Mouse (Mus musculus): ENCODE measurements at regions not wholly inside any gene's neighbourhood (a gene's known extent, or its start where the extent isn't known, plus 50 kb on each side); places are given as distances from the start of the nearest gene placed in this dataset.
A peak's percentile ranks its signal among the peaks of the same experiment; 100 is the strongest.

DNA sequence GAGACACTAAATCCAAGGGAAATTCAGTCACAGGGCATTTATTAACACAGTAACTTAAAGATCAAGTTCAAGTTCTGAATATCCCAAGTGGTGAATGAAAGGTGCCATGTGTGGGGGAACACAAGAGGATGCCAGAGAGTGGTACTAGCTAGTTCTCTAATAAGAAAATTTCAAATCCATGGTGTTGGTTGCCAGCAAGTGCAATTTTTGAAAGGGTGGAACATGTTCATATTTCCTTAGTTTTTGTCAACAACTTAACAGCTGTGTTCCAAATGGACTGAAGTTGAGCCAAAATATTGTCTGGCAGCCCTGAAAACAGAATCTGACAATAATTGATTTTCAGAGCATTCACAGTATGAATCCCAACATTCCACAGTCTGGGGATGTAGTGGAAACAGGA is 919.1 kb upstream of the Acvr2a start:
- no peaks in the 10 kb centered on the region for H3K9me3 ChIP-seq (ENCODE audit: control insufficient read depth, low read length)
- H3K27ac ChIP-seq (replicated peaks; ENCODE audit: low read depth, low read length) = no peak overlapping the region
- no peak overlapping the region for H3K9ac ChIP-seq (ENCODE audit: low read depth, low read length)
- DNase-seq (ENCODE audit: low spot score) (peak; percentile 63), ATAC-seq (ENCODE audit: low read depth) (no peak)
- H3K4me1 ChIP-seq (ENCODE audit: control insufficient read depth, insufficient read depth, low read length) = no peaks in the 10 kb centered on the region
- H3K4me2 ChIP-seq (ENCODE audit: low read depth, low read length) = no peak overlapping the region
- H3K4me3 ChIP-seq (ENCODE audit: low read depth, low read length) = no peak overlapping the region
- H3K36me3 ChIP-seq (ENCODE audit: control insufficient read depth, insufficient read depth, low read length) = no peaks in the 10 kb centered on the region
- no peaks in the 10 kb centered on the region for H3K27me3 ChIP-seq (replicated peaks; ENCODE audit: control insufficient read depth, insufficient read depth, low read length)

DNA sequence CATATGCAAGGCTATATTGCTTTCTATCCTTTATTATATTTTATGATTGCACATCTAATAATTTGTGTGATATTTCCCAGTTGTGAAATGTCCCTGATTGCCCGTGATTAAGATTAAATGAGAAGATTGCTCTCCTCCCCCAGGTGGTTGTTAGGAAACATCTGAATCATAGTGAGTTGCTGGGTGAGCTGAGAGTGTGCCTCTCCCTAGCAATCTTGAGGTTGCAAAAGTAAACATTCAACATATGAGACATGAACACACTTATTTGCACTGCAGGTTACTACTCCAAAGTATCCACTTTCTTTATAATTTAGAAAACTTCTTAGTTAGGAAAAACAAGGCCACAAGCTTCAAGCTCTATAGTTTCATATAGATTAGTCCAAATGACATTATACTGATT is 899.6 kb upstream of the Acvr2a start:
- Histone ChIP-seq H3K9ac (ENCODE audit: low read depth, low read length) (no peak overlapping the region), H3K4me2 (ENCODE audit: low read depth, low read length) (no peak overlapping the region), H3K36me3 (ENCODE audit: control insufficient read depth, insufficient read depth, low read length) (no peaks in the 10 kb centered on the region), H3K27me3 (replicated peaks; ENCODE audit: control insufficient read depth, insufficient read depth, low read length) (no peaks in the 10 kb centered on the region), H3K9me3 (ENCODE audit: control insufficient read depth, low read length) (no peaks in the 10 kb centered on the region), H3K27ac (replicated peaks; ENCODE audit: low read depth, low read length) (no peak overlapping the region), H3K4me1 (ENCODE audit: control insufficient read depth, insufficient read depth, low read length) (no peaks in the 10 kb centered on the region), H3K4me3 (ENCODE audit: low read depth, low read length) (no peak overlapping the region)
- ATAC-seq (ENCODE audit: low read depth) (no peak), DNase-seq (ENCODE audit: low spot score) (no peak)
- WGBS = 77% methylated on average over 1 of the region's 1 CpGs

GRCm38 (mm10) chr2:47914986-47915485 is 898.9 kb upstream of the Acvr2a start:
- WGBS = 73% methylated on average over 4 of the region's 4 CpGs

GRCm38 (mm10) chr2:47922965-47923364 is 890.9 kb upstream of the Acvr2a start:
- Histone ChIP-seq H3K4me1 (ENCODE audit: control insufficient read depth, insufficient read depth, low read length) (no peaks in the 10 kb centered on the region), H3K9me3 (ENCODE audit: control insufficient read depth, low read length) (no peaks in the 10 kb centered on the region), H3K27me3 (replicated peaks; ENCODE audit: control insufficient read depth, insufficient read depth, low read length) (no peaks in the 10 kb centered on the region), H3K36me3 (ENCODE audit: control insufficient read depth, insufficient read depth, low read length) (no peaks in the 10 kb centered on the region), H3K4me3 (ENCODE audit: low read depth, low read length) (no peak overlapping the region), H3K9ac (ENCODE audit: low read depth, low read length) (no peak overlapping the region), H3K4me2 (ENCODE audit: low read depth, low read length) (no peak overlapping the region), H3K27ac (replicated peaks; ENCODE audit: low read depth, low read length) (no peak overlapping the region)
- DNase-seq (ENCODE audit: low spot score) = no peak
- no peak for ATAC-seq (ENCODE audit: low read depth)

More at GRCm38 (mm10) chr2:47914986-47915485, 898.9 kb upstream of the Acvr2a start:
- no peaks in the 10 kb centered on the region for H3K27me3 ChIP-seq (replicated peaks; ENCODE audit: control insufficient read depth, insufficient read depth, low read length)
- DNase-seq (ENCODE audit: low spot score) = no peak
- H3K9ac ChIP-seq (ENCODE audit: low read depth, low read length) = no peak overlapping the region
- H3K4me2 ChIP-seq (ENCODE audit: low read depth, low read length) = no peak overlapping the region
- ATAC-seq (ENCODE audit: low read depth) = no peak
- H3K36me3 ChIP-seq (ENCODE audit: control insufficient read depth, insufficient read depth, low read length) = no peaks in the 10 kb centered on the region
- H3K27ac ChIP-seq (replicated peaks; ENCODE audit: low read depth, low read length) = no peak overlapping the region
- H3K9me3 ChIP-seq (ENCODE audit: control insufficient read depth, low read length) = no peaks in the 10 kb centered on the region
- no peaks in the 10 kb centered on the region for H3K4me1 ChIP-seq (ENCODE audit: control insufficient read depth, insufficient read depth, low read length)
- H3K4me3 ChIP-seq (ENCODE audit: low read depth, low read length) = no peak overlapping the region

- Histone ChIP-seq H3K4me2 (ENCODE audit: low read depth, low read length) (no peak overlapping the region), H3K27me3 (replicated peaks; ENCODE audit: control insufficient read depth, insufficient read depth, low read length) (no peaks in the 10 kb centered on the region), H3K36me3 (ENCODE audit: control insufficient read depth, insufficient read depth, low read length) (no peaks in the 10 kb centered on the region), H3K4me1 (ENCODE audit: control insufficient read depth, insufficient read depth, low read length) (no peaks in the 10 kb centered on the region), H3K27ac (replicated peaks; ENCODE audit: low read depth, low read length) (no peak overlapping the region), H3K9me3 (ENCODE audit: control insufficient read depth, low read length) (no peaks in the 10 kb centered on the region), H3K4me3 (ENCODE audit: low read depth, low read length) (no peak overlapping the region), H3K9ac (ENCODE audit: low read depth, low read length) (no peak overlapping the region)
- no peak for DNase-seq (ENCODE audit: low spot score)
- no peak for ATAC-seq (ENCODE audit: low read depth)
These were observed 887.3 kb upstream of the Acvr2a start for GRCm38 (mm10) chr2:47926620-47927019.

- ATAC-seq (ENCODE audit: low read depth) = no peak
These were observed 868.8 kb upstream of the Acvr2a start for GRCm38 (mm10) chr2:47945061-47945460.

DNA sequence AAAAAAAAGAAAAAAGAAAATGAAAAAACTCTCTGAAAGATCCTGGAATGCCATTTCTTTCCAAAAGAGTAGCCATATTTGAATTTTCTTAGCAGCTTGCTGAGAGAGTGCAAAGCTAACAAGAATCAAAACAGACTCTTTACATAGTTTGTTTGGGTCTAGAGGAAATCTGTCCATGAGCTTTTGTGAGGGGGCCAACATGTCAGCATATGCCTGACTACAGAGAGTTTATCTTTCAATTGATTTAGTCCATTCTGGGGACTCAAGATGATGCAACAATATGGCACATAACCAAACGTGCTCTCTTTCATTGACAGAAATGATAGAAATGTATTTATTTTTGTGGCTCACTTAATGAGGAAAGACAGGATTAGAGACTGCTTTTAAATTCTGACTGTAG is 822.8 kb upstream of the Acvr2a start:
- ATAC-seq (ENCODE audit: low read depth) = no peak
- 58% methylated on average over 1 of the region's 1 CpGs for WGBS

More at GRCm38 (mm10) chr2:47945061-47945460, 868.8 kb upstream of the Acvr2a start:
- Histone ChIP-seq H3K4me3 (ENCODE audit: low read depth, low read length) (no peak overlapping the region), H3K36me3 (ENCODE audit: control insufficient read depth, insufficient read depth, low read length) (no peaks in the 10 kb centered on the region), H3K4me2 (ENCODE audit: low read depth, low read length) (no peak overlapping the region), H3K27me3 (replicated peaks; ENCODE audit: control insufficient read depth, insufficient read depth, low read length) (no peaks in the 10 kb centered on the region), H3K4me1 (ENCODE audit: control insufficient read depth, insufficient read depth, low read length) (no peaks in the 10 kb centered on the region), H3K9me3 (ENCODE audit: control insufficient read depth, low read length) (no peaks in the 10 kb centered on the region), H3K9ac (ENCODE audit: low read depth, low read length) (no peak overlapping the region), H3K27ac (replicated peaks; ENCODE audit: low read depth, low read length) (no peak overlapping the region)
- DNase-seq (ENCODE audit: low spot score) = no peak

GRCm38 (mm10) chr2:47994185-47994584 is 819.7 kb upstream of the Acvr2a start:
- no peaks in the 10 kb centered on the region for H3K4me1 ChIP-seq (ENCODE audit: control insufficient read depth, insufficient read depth, low read length)
- no peaks in the 10 kb centered on the region for H3K36me3 ChIP-seq (ENCODE audit: control insufficient read depth, insufficient read depth, low read length)
- ATAC-seq (ENCODE audit: low read depth) (peak; percentile 53; the same call in 1 of the 2 replicates), DNase-seq (ENCODE audit: low spot score) (peak; percentile 28)
- 76% methylated on average over 5 of the region's 5 CpGs for WGBS
- no peaks in the 10 kb centered on the region for H3K27me3 ChIP-seq (replicated peaks; ENCODE audit: control insufficient read depth, insufficient read depth, low read length)
- H3K4me3 ChIP-seq (ENCODE audit: low read depth, low read length) = no peak overlapping the region
- H3K9me3 ChIP-seq (ENCODE audit: control insufficient read depth, low read length) = no peaks in the 10 kb centered on the region
- H3K4me2 ChIP-seq (ENCODE audit: low read depth, low read length) = no peak overlapping the region
- H3K27ac ChIP-seq (replicated peaks; ENCODE audit: low read depth, low read length) = no peak overlapping the region
- no peak overlapping the region for H3K9ac ChIP-seq (ENCODE audit: low read depth, low read length)

More for the DNA sequence above, 822.8 kb upstream of the Acvr2a start:
- Histone ChIP-seq H3K27me3 (replicated peaks; ENCODE audit: control insufficient read depth, insufficient read depth, low read length) (no peaks in the 10 kb centered on the region), H3K4me2 (ENCODE audit: low read depth, low read length) (no peak overlapping the region), H3K36me3 (ENCODE audit: control insufficient read depth, insufficient read depth, low read length) (no peaks in the 10 kb centered on the region), H3K9me3 (ENCODE audit: control insufficient read depth, low read length) (no peaks in the 10 kb centered on the region), H3K4me1 (ENCODE audit: control insufficient read depth, insufficient read depth, low read length) (no peaks in the 10 kb centered on the region), H3K27ac (replicated peaks; ENCODE audit: low read depth, low read length) (no peak overlapping the region), H3K4me3 (ENCODE audit: low read depth, low read length) (no peak overlapping the region), H3K9ac (ENCODE audit: low read depth, low read length) (no peak overlapping the region)
- no peak for DNase-seq (ENCODE audit: low spot score)

DNA sequence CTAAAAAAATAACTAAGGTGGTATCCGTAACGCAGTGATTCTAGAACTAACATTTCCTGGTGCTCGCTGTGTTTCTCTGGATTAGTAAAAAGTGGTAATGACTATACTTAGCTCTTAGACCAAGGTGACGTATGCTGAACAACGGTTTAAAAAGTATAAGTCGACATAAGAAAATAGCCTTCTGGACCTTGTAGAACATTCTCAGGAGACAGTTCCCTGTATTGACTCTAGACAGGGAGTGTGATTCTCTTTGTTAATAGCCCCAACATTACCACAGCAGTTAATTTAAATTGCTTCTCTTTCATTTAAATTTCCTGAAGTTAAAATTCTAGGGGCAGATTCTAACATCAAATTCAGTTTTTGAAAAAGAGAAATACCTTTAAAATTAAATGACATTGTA is 812.7 kb upstream of the Acvr2a start:
- ATAC-seq (ENCODE audit: low read depth) (no peak), DNase-seq (ENCODE audit: low spot score) (no peak)
- H3K9me3 ChIP-seq (ENCODE audit: control insufficient read depth, low read length) = no peaks in the 10 kb centered on the region
- whole genome bisulfite sequencing = 84% methylated on average over 6 of the region's 6 CpGs
- no peak overlapping the region for H3K9ac ChIP-seq (ENCODE audit: low read depth, low read length)
- H3K4me3 ChIP-seq (ENCODE audit: low read depth, low read length) = no peak overlapping the region
- H3K27ac ChIP-seq (replicated peaks; ENCODE audit: low read depth, low read length) = no peak overlapping the region
- no peaks in the 10 kb centered on the region for H3K36me3 ChIP-seq (ENCODE audit: control insufficient read depth, insufficient read depth, low read length)
- H3K4me1 ChIP-seq (ENCODE audit: control insufficient read depth, insufficient read depth, low read length) = no peaks in the 10 kb centered on the region
- H3K4me2 ChIP-seq (ENCODE audit: low read depth, low read length) = no peak overlapping the region
- H3K27me3 ChIP-seq (replicated peaks; ENCODE audit: control insufficient read depth, insufficient read depth, low read length) = no peaks in the 10 kb centered on the region
